26 mouse cellular contexts compared by ENCODE assay signal in genomic region chr12:111529192-111529591, GRCm38 (mm10). TPM values are rescaled to one million over a fixed set of nuclear protein-coding genes. Genes with fewer than 3 reads are reported as not detected.
DNase-seq lines count a peak whose midpoint lies in the region; ATAC-seq and TF ChIP-seq lines count a peak whose summit lies in the region.
"Had no signal": no experiment of that assay in that cellular context is flagged by ENCODE, and none has a peak within 500 bp of the region (broad histone marks: within the 10 kb centered on the region; RNA-seq: fewer than 3 reads in every experiment).

No protein-coding gene starts in this region.

- intact Hi-C loops in heart, postnatal 36 days (cut with DNase I) = no loop called here

- no peak for ATAC-seq in intestine, embryonic 16.5 days
- ATAC-seq: forebrain, embryonic 13.5 days; forebrain, postnatal 0 days had no signal

- no peaks in the 10 kb centered on the region for H3K79me2 ChIP-seq in C2C12 (ENCODE audit: control insufficient read depth, insufficient read depth)

- no peaks in the 10 kb centered on the region for H3K79me3 ChIP-seq in C2C12 (ENCODE audit: low read depth)

- H3K4me3 ChIP-seq in C2C12 (ENCODE audit: insufficient read depth, poor library complexity, severe bottlenecking) = no peak overlapping the region
- H3K4me3 ChIP-seq in intestine, embryonic 16.5 days (ENCODE audit: low read length) = no peak overlapping the region
- H3K4me3 ChIP-seq: forebrain, embryonic 10.5 days; forebrain, embryonic 13.5 days; gastrocnemius, adult 2 months; heart, embryonic 13.5 days; hindbrain, embryonic 12.5 days; hindbrain, embryonic 15.5 days had no signal

- no peaks in the 10 kb centered on the region for H3K27me3 ChIP-seq in C2C12 (ENCODE audit: control insufficient read depth, insufficient read depth, insufficient read length)
- H3K27me3 ChIP-seq in intestine, embryonic 16.5 days (replicated peaks; ENCODE audit: control insufficient read depth, insufficient read depth, low read length) = no peaks in the 10 kb centered on the region
- H3K27me3 ChIP-seq: CH12.LX; forebrain, embryonic 13.5 days; hindbrain, embryonic 15.5 days had no signal

- no peak overlapping the region for H3K9ac ChIP-seq in intestine, embryonic 16.5 days (ENCODE audit: low read depth, low read length)
- H3K9ac ChIP-seq: forebrain, embryonic 13.5 days; forebrain, postnatal 0 days; heart, embryonic 13.5 days; hindbrain, embryonic 12.5 days; hindbrain, embryonic 15.5 days had no signal

- no peak for TF ChIP-seq CTCF in C2C12 (IDR thresholded peaks at IDR 0.05; ENCODE audit: control insufficient read depth, insufficient read depth, insufficient read length)

- no peak overlapping the region for H3K27ac ChIP-seq in intestine, embryonic 16.5 days (ENCODE audit: low read length)
- H3K27ac ChIP-seq: forebrain, embryonic 10.5 days; forebrain, embryonic 13.5 days; gastrocnemius, adult 2 months; heart, embryonic 13.5 days; hindbrain, embryonic 12.5 days; hindbrain, embryonic 15.5 days had no signal

- H3K9me3 ChIP-seq in intestine, embryonic 16.5 days (ENCODE audit: control insufficient read depth, low read length) = no peaks in the 10 kb centered on the region
- H3K9me3 ChIP-seq: forebrain, embryonic 10.5 days; forebrain, embryonic 13.5 days; heart, embryonic 13.5 days; hindbrain, embryonic 12.5 days; hindbrain, embryonic 15.5 days had no signal

- H3ac ChIP-seq in C2C12 (ENCODE audit: control insufficient read depth, insufficient read length, low read depth) = no peak overlapping the region

- no peak overlapping the region for H3K4me2 ChIP-seq in intestine, embryonic 16.5 days (ENCODE audit: low read depth, low read length)
- H3K4me2 ChIP-seq: forebrain, embryonic 13.5 days; heart, embryonic 13.5 days; hindbrain, embryonic 12.5 days; hindbrain, embryonic 15.5 days had no signal

- H3K36me3 ChIP-seq in C2C12 (ENCODE audit: control insufficient read depth, insufficient read depth) = no peaks in the 10 kb centered on the region
- no peaks in the 10 kb centered on the region for H3K36me3 ChIP-seq in intestine, embryonic 16.5 days (ENCODE audit: control insufficient read depth, insufficient read depth, low read length)
- H3K36me3 ChIP-seq: forebrain, embryonic 10.5 days; heart, embryonic 13.5 days; hindbrain, embryonic 12.5 days; hindbrain, embryonic 15.5 days had no signal

- 20% methylated on average over 8 of the region's 8 CpGs for WGBS in intestine, embryonic 16.5 days

- no peaks in the 10 kb centered on the region for H3K4me1 ChIP-seq in intestine, embryonic 16.5 days (ENCODE audit: control insufficient read depth, insufficient read depth, low read length)
- H3K4me1 ChIP-seq: forebrain, embryonic 10.5 days; forebrain, embryonic 13.5 days; heart, embryonic 13.5 days; hindbrain, embryonic 12.5 days; hindbrain, embryonic 15.5 days had no signal

- DNase-seq in heart, adult 11 months = peak; percentile 88
- no peak for DNase-seq in heart, postnatal 36 days
- peak; percentile 62 for DNase-seq in R1 (ENCODE audit: low read depth, low spot score)
- DNase-seq in retina, embryonic 14.5 days (ENCODE audit: low spot score) = peak; percentile 53
- DNase-seq in adrenal gland, postnatal 36 days = no peak
- no peak for DNase-seq in ovary, postnatal 14 days (ENCODE audit: low spot score)
- DNase-seq: adrenal gland, adult 2 months; adrenal gland, postnatal 14 days; cerebellum, adult 11-12 months; cerebellum, adult 8-10 months; cerebellum, postnatal 14 days; forebrain, postnatal 0 days; gastrocnemius, adult 2 months; gastrocnemius, postnatal 14 days; heart, adult 18-20 months; heart, postnatal 14 days had no signal

TF ChIP-seq in C2C12, 6 proteins besides CTCF, POLR2A, EP300 and RAD21:
- TF ChIP-seq USF1 (IDR thresholded peaks at IDR 0.05; ENCODE audit: low read depth) (peak; percentile 68), CEBPB (IDR thresholded peaks at IDR 0.05; ENCODE audit: low read depth) (no peak)
TF ChIP-seq in C2C12: peak in this region for 1.

RNA-seq across cellular contexts. Expression of gene Eif5, which starts 8.6 kb away (rescaled TPM):
- total RNA-seq in heart, postnatal 36 days (2021) = 100 to 1,000 TPM; 130 to 152 TPM
- polyA plus RNA-seq in C2C12 (2012; fragmentation: generic; extraction: Trizol) = 91.0 TPM
- total RNA-seq in adrenal gland, postnatal 36 days (2021) = 100 to 1,000 TPM; 309 to 376 TPM
- polyA plus RNA-seq in intestine, embryonic 16.5 days (2015; fragmentation: Nextera tagmentation; extraction: Ambion mirVana) = 523 and 531 TPM in 2 replicates

RNA-seq across cellular contexts. Expression of gene Gm266, which starts 43.6 kb away (rescaled TPM):
- total RNA-seq in heart, postnatal 36 days (2021) = under 1 TPM; 0.57 to 0.58 TPM
- 2.1 TPM for polyA plus RNA-seq in C2C12 (2012; fragmentation: generic; extraction: Trizol)
- total RNA-seq in adrenal gland, postnatal 36 days (2021) = under 1 TPM in 1 of 2 experiments, not detected in 1; 0.53 TPM
- 11.7 and 12.2 TPM in 2 replicates for polyA plus RNA-seq in intestine, embryonic 16.5 days (2015; fragmentation: Nextera tagmentation; extraction: Ambion mirVana)
- total RNA-seq: adrenal gland, postnatal 14 days; CH12.LX; heart, adult 18-20 months; hematopoietic stem cell, adult 5-6 weeks; MEL had no signal

RNA-seq across cellular contexts. Expression of gene Mark3, which starts 45.1 kb away (rescaled TPM):
- total RNA-seq in heart, postnatal 36 days (2021) = 10 to 100 TPM; 49.9 to 54.6 TPM
- 35.0 TPM for polyA plus RNA-seq in C2C12 (2012; fragmentation: generic; extraction: Trizol)
- total RNA-seq in adrenal gland, postnatal 36 days (2021) = 10 to 100 TPM; 93.4 to 99.0 TPM
- 13.4 and 14.2 TPM in 2 replicates for polyA plus RNA-seq in intestine, embryonic 16.5 days (2015; fragmentation: Nextera tagmentation; extraction: Ambion mirVana)

Comparison
In these comparisons a context has a peak if more than half of its experiments do, and no peak if none do; other contexts are left out.
1. DNase-seq: peak in heart, adult 11 months (single experiment), R1 (single experiment) and retina, embryonic 14.5 days (single experiment); none in heart, postnatal 36 days (0 of 2), adrenal gland, postnatal 36 days (0 of 2) and ovary, postnatal 14 days (single experiment).